Mouse (Mus musculus): ENCODE data around the gene Cebpzos. TPM values are rescaled to one million over a fixed set of nuclear protein-coding genes. Genes with fewer than 3 reads are reported as not detected.

Cebpzos gene
- total RNA-seq, 2 experiments from 2014 or later, result 33.7 to 52.9 TPM

DNA sequence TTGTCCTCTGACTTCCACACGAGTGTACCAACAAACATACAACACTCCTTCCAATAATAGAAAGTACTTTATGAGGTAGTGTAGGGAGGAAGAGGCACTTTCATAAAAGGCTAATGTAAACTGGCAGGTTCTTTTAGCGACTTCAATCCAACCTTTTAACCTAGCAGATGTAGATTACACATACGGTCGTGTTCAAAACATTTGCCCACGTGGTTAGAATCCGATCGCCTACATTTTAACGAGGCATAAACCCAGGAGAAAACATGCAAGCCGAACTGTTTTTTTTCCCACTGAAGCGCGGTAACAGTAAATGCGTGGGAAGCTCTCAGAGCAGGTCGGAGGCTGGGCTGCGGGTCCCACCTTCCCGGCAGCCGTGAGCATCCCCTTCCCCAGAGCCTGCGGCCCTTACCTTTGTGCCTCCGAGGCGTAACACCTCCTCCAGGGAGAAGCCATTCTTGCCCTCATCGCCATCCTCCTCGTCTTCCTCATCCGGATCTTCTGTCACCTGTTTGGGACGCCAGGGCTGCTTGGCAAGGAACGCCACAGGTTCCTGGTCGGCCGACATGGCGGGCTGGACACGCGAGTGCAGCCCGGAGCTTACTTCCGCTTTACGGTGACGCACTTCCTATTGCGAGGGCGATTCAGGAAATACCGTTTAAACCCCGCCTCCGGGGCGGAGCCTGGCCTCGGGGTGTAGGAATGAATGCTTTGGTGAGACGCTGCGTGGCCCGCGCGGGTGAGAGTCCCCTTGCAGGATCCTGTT lies 20.3 kb downstream of the Cebpzos start, which contains the start of the genes Cebpz and Ndufaf7:
Gene Cebpz, minus strand, starts transcription at position 601 of the 763 bp plus-strand sequence.
Gene Ndufaf7, plus strand, starts transcription at position 671 of the 763 bp plus-strand sequence.
- peak; percentile 98 for ATAC-seq (replicated peaks; ENCODE audit: low FRiP score, low TSS enrichment, poor library complexity, severe bottlenecking)

DNA sequence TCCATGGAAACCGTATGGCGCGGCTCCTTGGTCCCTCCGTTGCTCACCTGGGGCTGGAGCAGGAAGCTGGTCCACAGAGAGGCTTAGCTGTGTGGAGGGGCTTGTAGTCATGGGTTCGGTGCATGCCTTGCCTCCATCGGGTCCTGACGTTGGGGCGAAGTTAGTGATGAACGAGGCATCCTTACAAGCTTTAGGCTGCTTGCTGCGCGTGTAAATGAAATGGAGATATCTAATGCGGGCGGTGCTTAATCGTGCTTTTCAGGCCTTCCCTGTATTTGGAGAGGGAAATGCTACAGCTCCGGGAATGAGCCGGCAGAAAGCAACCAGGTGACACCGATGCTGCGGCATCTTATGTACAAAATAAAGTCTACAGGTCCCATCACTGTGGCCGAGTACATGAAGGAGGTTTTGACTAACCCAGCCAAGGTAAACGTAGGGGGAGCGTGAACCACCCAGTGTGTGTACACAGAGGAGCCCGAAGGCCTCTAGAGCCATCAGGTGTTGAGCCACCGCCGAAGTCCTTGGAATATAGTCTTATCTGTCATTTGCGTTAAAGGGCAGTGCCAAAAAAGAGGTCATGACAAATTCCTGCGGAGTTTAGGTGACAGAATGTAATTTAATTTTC lies 21.0 kb downstream of the Cebpzos start:
- ATAC-seq (replicated peaks; ENCODE audit: low FRiP score, low TSS enrichment, poor library complexity, severe bottlenecking), result peak; percentile 9; the same call in 1 of the 2 replicates

DNA sequence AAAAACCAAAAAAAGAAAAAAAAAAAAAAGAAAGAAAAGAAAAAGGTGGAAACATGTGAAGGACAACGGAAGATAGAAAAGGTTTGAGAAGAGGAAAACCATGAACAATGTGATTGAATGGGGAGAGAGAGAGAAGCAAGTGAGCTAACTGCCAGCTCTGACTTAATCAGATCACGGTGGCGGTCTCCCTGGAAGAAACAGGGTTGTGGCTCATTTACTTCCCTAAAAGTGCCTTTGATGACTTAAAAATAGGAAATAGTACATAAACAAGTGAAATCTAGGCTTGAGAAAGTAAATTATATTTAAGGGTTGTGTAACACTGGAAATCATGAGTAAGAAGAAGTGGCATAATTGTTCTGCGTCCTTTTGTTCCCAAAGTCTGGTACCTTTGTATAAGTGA lies 22.6 kb downstream of the Cebpzos start:
- ATAC-seq (replicated peaks; ENCODE audit: low FRiP score, low TSS enrichment, poor library complexity, severe bottlenecking), result no peak

DNA sequence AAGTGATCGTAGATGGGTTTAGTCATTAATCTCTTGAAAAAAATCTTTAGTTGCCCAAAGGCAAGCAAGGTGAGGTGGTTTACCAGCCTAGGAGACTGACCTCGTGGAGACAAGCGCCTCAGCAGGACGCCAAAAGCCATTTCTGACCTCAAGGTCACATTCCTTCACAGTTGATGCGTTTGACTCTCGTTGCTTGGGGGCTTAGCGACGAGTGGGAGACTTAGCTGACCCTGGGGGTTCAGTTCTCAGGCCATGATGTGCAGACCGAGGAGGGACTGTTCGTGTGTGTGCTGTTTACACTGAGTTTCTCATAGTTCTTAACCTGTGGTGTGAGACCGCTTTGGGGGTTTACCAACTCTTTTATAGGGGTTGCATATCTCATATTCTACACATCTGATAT lies 26.3 kb downstream of the Cebpzos start:
- no peak for ATAC-seq (replicated peaks; ENCODE audit: low FRiP score, low TSS enrichment, poor library complexity, severe bottlenecking)

DNA sequence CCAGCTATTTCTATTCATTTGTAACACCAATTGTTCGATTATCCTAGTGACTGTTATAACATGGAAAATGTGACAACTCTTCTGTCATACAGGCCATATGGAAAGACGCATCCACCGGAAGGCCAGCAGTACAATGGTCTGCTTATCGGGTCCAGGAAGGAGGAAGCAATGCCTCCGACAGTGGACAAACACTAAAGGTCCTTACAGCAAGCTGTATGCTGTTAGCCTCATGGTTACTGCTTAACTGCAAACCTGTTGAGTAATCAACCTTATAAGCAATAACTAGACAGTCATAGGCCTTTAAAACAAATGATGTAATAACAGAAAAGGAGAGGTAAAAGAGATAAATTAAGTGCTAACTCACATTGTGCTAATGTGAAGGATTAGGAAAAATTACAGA lies 34.9 kb downstream of the Cebpzos start:
- ATAC-seq (replicated peaks; ENCODE audit: low FRiP score, low TSS enrichment, poor library complexity, severe bottlenecking), result no peak

DNA sequence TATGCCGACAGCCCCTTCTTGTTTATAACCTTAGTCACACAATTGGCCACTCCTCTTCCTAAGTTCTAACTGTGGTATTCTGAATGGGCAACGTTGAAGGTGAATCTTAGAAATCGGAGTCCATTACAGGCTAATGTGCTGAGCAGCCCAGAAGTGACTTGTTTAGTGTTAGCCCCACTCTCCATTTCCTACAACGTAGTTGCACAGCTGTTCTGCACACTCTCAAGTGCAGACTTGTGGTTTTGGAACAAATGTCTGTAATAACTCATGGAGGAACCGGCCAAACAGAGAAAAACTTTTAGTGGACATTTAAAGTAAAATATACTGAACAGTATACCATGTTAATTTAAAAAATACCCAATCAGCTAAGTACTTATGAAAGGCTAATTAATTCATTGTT lies 35.8 kb downstream of the Cebpzos start:
- no peak for ATAC-seq (replicated peaks; ENCODE audit: low FRiP score, low TSS enrichment, poor library complexity, severe bottlenecking)

DNA sequence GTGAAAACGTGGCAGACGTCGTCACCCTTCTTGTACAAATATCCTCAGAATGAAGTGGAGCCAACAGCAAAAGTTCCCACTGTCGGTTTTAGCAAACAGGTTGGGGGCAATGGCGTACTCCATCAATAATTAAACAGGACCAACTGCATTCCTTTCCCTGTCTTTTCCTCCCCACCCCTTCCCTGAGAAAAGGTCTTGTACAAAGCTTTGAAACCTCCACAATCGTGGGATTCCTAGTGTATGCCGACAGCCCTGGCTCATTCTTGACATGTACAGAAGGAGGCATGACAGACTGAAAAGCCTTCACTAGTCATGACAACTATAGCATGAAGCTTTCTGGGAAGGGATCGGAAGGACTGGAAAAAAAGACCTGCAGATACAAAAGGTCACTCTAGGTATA lies 36.9 kb downstream of the Cebpzos start:
- no peak for ATAC-seq (replicated peaks; ENCODE audit: low FRiP score, low TSS enrichment, poor library complexity, severe bottlenecking)

DNA sequence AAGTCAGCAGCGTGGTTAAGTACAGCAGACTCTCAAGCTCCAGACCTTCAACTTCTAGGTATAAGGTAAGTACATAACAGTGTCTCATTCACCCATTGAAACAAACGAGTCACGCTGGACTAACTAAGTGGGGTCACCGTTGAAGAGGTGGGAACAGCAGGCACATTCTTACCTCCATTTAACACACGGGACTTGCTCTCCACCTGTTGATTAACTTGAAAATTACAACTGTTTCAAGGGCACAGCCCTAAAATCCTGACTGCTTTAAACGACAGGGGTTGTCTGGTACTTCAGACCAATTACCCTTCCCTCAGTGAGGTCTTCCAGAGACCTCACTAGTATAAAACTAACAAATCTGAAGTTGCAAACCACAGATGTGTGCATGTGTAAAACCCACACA lies 43.2 kb downstream of the Cebpzos start:
- 0 out of 2 replicates have a peak, but pooled peaks have one; percentile 30 for ATAC-seq (replicated peaks; ENCODE audit: low FRiP score, low TSS enrichment, poor library complexity, severe bottlenecking)

DNA sequence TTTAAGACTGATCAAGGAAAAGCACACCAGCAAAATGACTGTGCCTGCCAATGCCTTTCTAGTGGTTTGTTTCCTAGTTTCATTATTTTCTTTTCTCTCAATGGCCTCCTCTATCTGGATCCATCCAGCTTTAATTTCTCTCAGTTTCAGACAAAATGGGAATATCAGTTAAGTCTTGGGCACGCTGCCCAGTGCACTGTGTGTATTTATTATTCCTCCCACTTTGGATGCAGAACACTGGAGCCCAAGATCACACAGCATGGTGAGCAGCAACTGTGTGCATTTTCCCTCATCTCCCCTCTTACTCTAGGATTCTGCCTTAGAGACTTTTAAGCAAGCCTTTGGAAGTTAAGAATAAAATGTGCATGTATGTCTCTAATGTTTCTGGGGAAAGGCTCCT lies 48.1 kb downstream of the Cebpzos start:
- ATAC-seq (replicated peaks; ENCODE audit: low FRiP score, low TSS enrichment, poor library complexity, severe bottlenecking), result no peak

DNA sequence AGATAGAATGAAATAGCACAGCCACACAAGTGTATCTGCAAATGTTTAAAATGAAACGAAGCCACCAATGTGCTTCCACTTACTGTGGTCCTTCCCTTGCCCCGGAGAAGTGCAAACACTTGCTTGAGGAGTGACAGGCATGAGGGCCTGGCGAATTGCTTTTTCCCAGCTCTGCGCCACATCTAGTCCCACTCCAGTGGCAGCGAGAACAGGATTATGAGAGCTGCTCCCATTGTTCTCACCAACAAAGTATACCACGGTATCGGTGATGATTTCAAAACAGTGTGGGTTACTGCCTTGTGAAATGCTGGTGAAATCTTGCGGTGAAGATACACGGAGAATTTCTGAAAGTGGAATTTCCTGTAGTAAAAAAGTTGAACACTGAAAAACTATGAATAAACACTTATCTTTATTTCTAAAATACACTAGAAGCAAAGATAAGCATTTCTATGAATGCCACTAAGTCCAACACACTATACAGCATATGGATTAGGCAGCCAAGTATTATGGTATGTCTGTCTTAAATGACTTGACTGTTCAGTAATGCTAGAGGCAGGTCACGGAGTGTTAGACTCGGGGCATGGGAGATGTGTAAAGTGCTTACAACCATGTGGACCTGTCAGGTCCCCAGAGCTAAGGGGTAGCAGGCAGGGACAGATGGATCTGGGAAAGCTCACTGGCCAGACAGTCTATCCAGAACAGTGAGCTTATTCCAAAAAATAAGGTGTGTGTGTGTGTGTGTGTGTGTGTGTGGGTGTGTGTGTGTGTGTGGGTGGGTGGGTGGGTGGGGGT lies 50.0 kb downstream of the Cebpzos start:
- ATAC-seq (replicated peaks; ENCODE audit: low FRiP score, low TSS enrichment, poor library complexity, severe bottlenecking), result no peak

DNA sequence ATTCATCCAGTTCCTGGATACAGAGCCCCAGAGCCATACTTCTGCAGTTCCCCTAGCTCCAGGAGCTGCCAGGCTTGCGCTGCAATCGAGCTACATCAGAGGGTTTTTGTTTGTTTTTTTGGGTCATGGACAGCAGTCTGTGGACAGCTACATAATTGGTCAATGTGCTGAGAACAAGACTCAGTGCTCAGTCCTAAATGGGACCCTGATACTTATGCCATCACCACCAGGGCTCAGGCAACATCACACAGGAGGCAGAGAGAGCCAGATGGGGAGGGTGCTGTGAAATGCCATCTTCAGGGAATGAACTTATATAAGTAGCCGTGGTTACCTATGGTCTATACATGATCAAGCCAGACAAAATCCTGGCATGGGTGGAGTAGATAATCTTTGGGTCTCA lies 52.2 kb downstream of the Cebpzos start:
- ATAC-seq (replicated peaks; ENCODE audit: low FRiP score, low TSS enrichment, poor library complexity, severe bottlenecking), result no peak

Other genes starting within 250 kb of the Cebpzos start
- gene Strn, start 179.3 kb upstream of the Cebpzos start, total RNA-seq (2014; fragmentation: Nextera tagmentation), result 13.7 and 15.9 TPM in 2 replicates
- 19.6 and 28.1 TPM in 2 replicates for gene Strn, start 179.3 kb upstream of the Cebpzos start, total RNA-seq (2017)
- 25.4 TPM in 2 replicates for gene Heatr5b, start 81.1 kb upstream of the Cebpzos start, total RNA-seq (2014; fragmentation: Nextera tagmentation)
- 13.8 and 18.5 TPM in 2 replicates for gene Heatr5b, start 81.1 kb upstream of the Cebpzos start, total RNA-seq (2017)
- 5.2 and 10.2 TPM in 2 replicates for gene Gpatch11, start 80.9 kb upstream of the Cebpzos start, total RNA-seq (2014; fragmentation: Nextera tagmentation)
- 14.0 and 28.0 TPM in 2 replicates for gene Gpatch11, start 80.9 kb upstream of the Cebpzos start, total RNA-seq (2017)
- gene Eif2ak2, start 33.9 kb upstream of the Cebpzos start, total RNA-seq (2014; fragmentation: Nextera tagmentation), result 30.1 and 37.5 TPM in 2 replicates
- gene Eif2ak2, start 33.9 kb upstream of the Cebpzos start, total RNA-seq (2017), result 54.7 and 66.3 TPM in 2 replicates
- gene Sult6b1, start 9.5 kb upstream of the Cebpzos start, total RNA-seq (2014; fragmentation: Nextera tagmentation), result not detected in 2 replicates
- gene Sult6b1, start 9.5 kb upstream of the Cebpzos start, total RNA-seq (2017), result not detected in 2 replicates
- 62.6 and 67.9 TPM in 2 replicates for gene Cebpz, start 20.6 kb downstream of the Cebpzos start, total RNA-seq (2014; fragmentation: Nextera tagmentation)
- 258 and 277 TPM in 2 replicates for gene Cebpz, start 20.6 kb downstream of the Cebpzos start, total RNA-seq (2017)
- gene Ndufaf7, start 20.6 kb downstream of the Cebpzos start, total RNA-seq (2014; fragmentation: Nextera tagmentation), result 61.8 and 78.8 TPM in 2 replicates
- gene Ndufaf7, start 20.6 kb downstream of the Cebpzos start, total RNA-seq (2017), result 56.8 and 62.7 TPM in 2 replicates
- gene Prkd3, start 104.3 kb downstream of the Cebpzos start, total RNA-seq (2014; fragmentation: Nextera tagmentation), result 24.8 and 28.5 TPM in 2 replicates
- gene Prkd3, start 104.3 kb downstream of the Cebpzos start, total RNA-seq (2017), result 27.6 and 37.5 TPM in 2 replicates
- gene Qpct, start 135.4 kb downstream of the Cebpzos start, total RNA-seq (2014; fragmentation: Nextera tagmentation), result not detected in 2 replicates
- 0.88 TPM in 1 of 2 replicates, not detected in the other for gene Qpct, start 135.4 kb downstream of the Cebpzos start, total RNA-seq (2017)

All from megakaryocyte-erythroid progenitor cell, adult 5-6 weeks (primary cell).